Mouse (Mus musculus) thymus, adult 2 months (tissue): ENCODE measurements around the gene Ankdd1b.

ENCODE experiments used
- CTCF ChIP-seq: fragments of 200-500 bp; IDR thresholded peaks from 2 replicates; pipeline ENCODE4 v1.5.1; 2012; ENCODE audit warnings: mild to moderate bottlenecking, control low read depth, low read length, moderate library complexity, borderline replicate concordance; ENCODE audit not compliant: control insufficient read depth, poor library complexity, insufficient read depth; ENCODE audit errors: extremely low read depth
- POLR2A ChIP-seq: fragments of 200-500 bp; IDR thresholded peaks from 2 replicates; pipeline ENCODE4 v1.6.1; 2012; ENCODE audit warnings: mild to moderate bottlenecking, low read length, control low read depth, moderate library complexity; ENCODE audit not compliant: control insufficient read depth, poor library complexity, insufficient read depth; ENCODE audit errors: extremely low read depth

DNA sequence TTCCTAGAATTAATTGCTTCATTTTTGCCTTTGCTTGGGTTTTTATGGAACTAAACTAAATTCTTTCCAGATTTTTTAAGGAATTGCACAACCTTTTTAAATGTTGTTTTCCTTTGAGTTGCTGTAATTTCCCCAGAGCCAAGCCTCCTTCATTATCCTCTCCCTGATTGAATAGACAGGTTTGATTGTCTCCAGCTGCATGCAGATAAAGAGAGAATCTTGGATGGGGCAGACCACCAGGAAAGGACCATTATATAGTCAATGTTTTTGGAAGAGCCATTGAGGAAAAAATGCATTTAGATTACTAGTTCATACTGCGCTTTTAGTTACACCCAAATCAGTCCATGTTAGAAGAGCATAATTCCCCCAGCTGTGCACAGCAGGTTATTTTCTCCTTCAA is 62.2 kb downstream of the Ankdd1b start:
- TF ChIP-seq POLR2A (no peak), CTCF (no peak)
